Mouse (Mus musculus): ENCODE results near the gene Pkd1.

Pkd1 gene

GRCm38 (mm10) chr17:24549618-24550415, at the start of gene Pkd1:
Gene Pkd1, plus strand, starts transcription at chr17:24549834.
- DNase-seq: peak; percentile 93 to 98

GRCm38 (mm10) chr17:24502208-24502607, 47.4 kb upstream of the Pkd1 start:
- no peak for DNase-seq

- DNase-seq: no peak
These were observed 45.5 kb upstream of the Pkd1 start for GRCm38 (mm10) chr17:24504085-24504484.

GRCm38 (mm10) chr17:24505286-24505955, 44.2 kb upstream of the Pkd1 start:
- peak; percentile 42 to 53 for DNase-seq

- peak; percentile 51 to 57 for DNase-seq
These were observed 43.1 kb upstream of the Pkd1 start for GRCm38 (mm10) chr17:24506332-24507070.

GRCm38 (mm10) chr17:24507129-24507664, 42.4 kb upstream of the Pkd1 start:
- DNase-seq: peak; percentile 35 to 44

GRCm38 (mm10) chr17:24507806-24508460, 41.7 kb upstream of the Pkd1 start:
- DNase-seq: peak in 1 of 2 experiments; percentile 55

- DNase-seq: peak; percentile 85 to 86
These were observed 36.0 kb upstream of the Pkd1 start for GRCm38 (mm10) chr17:24513609-24514008.

GRCm38 (mm10) chr17:24514270-24515257, 35.1 kb upstream of the Pkd1 start:
- no peak for DNase-seq

GRCm38 (mm10) chr17:24520450-24520849, 29.2 kb upstream of the Pkd1 start:
- no peak for DNase-seq

- no peak for DNase-seq
These were observed 24.9 kb upstream of the Pkd1 start for GRCm38 (mm10) chr17:24524734-24525133.

GRCm38 (mm10) chr17:24527315-24527714, 22.3 kb upstream of the Pkd1 start:
- no peak for DNase-seq

GRCm38 (mm10) chr17:24527723-24528559, 21.7 kb upstream of the Pkd1 start, which contains the start of gene Traf7:
Gene Traf7, minus strand, starts transcription at chr17:24527938.
- peak; percentile 92 to 93 for DNase-seq

- no peak for DNase-seq
These were observed 21.1 kb upstream of the Pkd1 start for GRCm38 (mm10) chr17:24528560-24528918.

GRCm38 (mm10) chr17:24529007-24529451, 20.6 kb upstream of the Pkd1 start:
- peak; percentile 84 to 86 for DNase-seq

GRCm38 (mm10) chr17:24529883-24530282, 19.8 kb upstream of the Pkd1 start:
- no peak for DNase-seq

- no peak for DNase-seq
These were observed 19.1 kb upstream of the Pkd1 start for GRCm38 (mm10) chr17:24530361-24531050.

GRCm38 (mm10) chr17:24531064-24531463, 18.6 kb upstream of the Pkd1 start:
- no peak for DNase-seq

GRCm38 (mm10) chr17:24532045-24532444, 17.6 kb upstream of the Pkd1 start:
- no peak for DNase-seq
